Mouse (Mus musculus) small intestine, adult 2 months (tissue): Measurements from ENCODE around the gene Oxct2a. TPM values are rescaled to one million over a fixed set of nuclear protein-coding genes. Genes with fewer than 3 reads are reported as not detected.
"Not testable (repeated sequence)": the region's sequence is repeated elsewhere in the genome, so short reads cannot be mapped to it uniquely, and the experiment has no call there.

Experiments
- H3K27ac ChIP-seq: fragments of 200-500 bp; 2 replicates; pipeline ENCODE4 v1.5.1; 2012; ENCODE audit warnings: low read depth, low read length, control low read depth, inconsistent platforms; ENCODE audit not compliant: insufficient read depth
- H3K27me3 ChIP-seq: fragments of 200-500 bp; 2 replicates; pipeline ENCODE4 v1.6.1; 2012; ENCODE audit warnings: mild to moderate bottlenecking, moderate library complexity, low read length, inconsistent platforms; ENCODE audit not compliant: control insufficient read depth, insufficient read depth
- H3K36me3 ChIP-seq: fragments of 200-500 bp; 2 replicates; pipeline ENCODE4 v1.6.1; 2012; ENCODE audit warnings: mild to moderate bottlenecking, low read length, control low read depth, inconsistent platforms; ENCODE audit not compliant: control insufficient read depth, insufficient read depth
- H3K4me1 ChIP-seq: fragments of 200-500 bp; 2 replicates; pipeline ENCODE4 v1.6.1; 2012; ENCODE audit warnings: low read length, inconsistent platforms, mixed read lengths; ENCODE audit not compliant: control insufficient read depth, insufficient read depth, insufficient read length
- H3K4me3 ChIP-seq: fragments of 200-500 bp; 2 replicates; pipeline ENCODE4 v1.5.1; 2012; ENCODE audit warnings: low read depth, mild to moderate bottlenecking, control low read depth, inconsistent platforms, low read length, moderate library complexity
- CTCF ChIP-seq: fragments of 200-500 bp; IDR thresholded peaks from 2 replicates; pipeline ENCODE4 v1.5.1; 2012; ENCODE audit warnings: low read depth, mild to moderate bottlenecking, control low read depth, inconsistent platforms, low read length, moderate library complexity, mixed read lengths; ENCODE audit not compliant: insufficient replicate concordance, insufficient read length; ENCODE audit errors: extremely low read depth
- POLR2A ChIP-seq: fragments of 200-500 bp; IDR thresholded peaks from 2 replicates; pipeline ENCODE4 v1.6.1; 2012; ENCODE audit warnings: low read depth, mild to moderate bottlenecking, control low read depth, inconsistent platforms, low read length, moderate library complexity
- WGBS: fragments of 180-500 bp; shearing (Covaris S2); methylation state at CpG from one replicate; pipeline ENCODE4 v1.1.7; 2018; 5-methylcytosine and 5-hydroxymethylcytosine counted together
- polyA plus RNA-seq: library from polyadenylated mRNA; depleted of rRNA; stranded (reverse); fragments of >200 nt; gene quantifications from 2 replicates; pipeline ENCODE4 v1.2.3, GENCODE M21; 2012; rRNA removed

The Oxct2a gene
- polyA plus RNA-seq, 1 experiment = 3.4 TPM

- peaks cover 43% of the 10 kb centered on the region for H3K36me3 ChIP-seq
- WGBS = 44% methylated on average over 2 of the region's 2 CpGs
- H3K4me1 ChIP-seq = peaks cover 10% of the 10 kb centered on the region; the same call in 1 of the 2 replicates
- H3K27me3 ChIP-seq = no peaks in the 10 kb centered on the region
- H3K4me3 ChIP-seq = no peak overlapping the region
- TF ChIP-seq CTCF (no peak), POLR2A (no peak)
- no peak overlapping the region for H3K27ac ChIP-seq
Observed at GRCm38 (mm10) chr4:123286790-123287189, 36.6 kb downstream of the Oxct2a start.

- H3K27ac ChIP-seq = no peak overlapping the region
- H3K4me1 ChIP-seq = peaks cover 10% of the 10 kb centered on the region; the same call in 1 of the 2 replicates
- WGBS = 40% methylated on average over 6 of the region's 6 CpGs
- no peaks in the 10 kb centered on the region for H3K27me3 ChIP-seq
- TF ChIP-seq CTCF = no peak
- TF ChIP-seq POLR2A = no peak
- H3K4me3 ChIP-seq = peak overlapping the region; percentile 62
- peaks cover 27% of the 10 kb centered on the region for H3K36me3 ChIP-seq
Observed at GRCm38 (mm10) chr4:123284731-123285624, 38.5 kb downstream of the Oxct2a start.

- H3K36me3 ChIP-seq = peaks cover 14% of the 10 kb centered on the region
- peaks cover 10% of the 10 kb centered on the region; the same call in 1 of the 2 replicates for H3K4me1 ChIP-seq
- H3K27ac ChIP-seq, H3K27me3 ChIP-seq: not testable (repeated sequence)
- under 1% methylated on average over 15 of the region's 15 CpGs for WGBS
- peak overlapping the region; percentile 62 for H3K4me3 ChIP-seq
Observed at GRCm38 (mm10) chr4:123283675-123284064, 39.8 kb downstream of the Oxct2a start.

- H3K27ac ChIP-seq = not testable (repeated sequence)
Observed at GRCm38 (mm10) chr4:123282915-123283674, 40.3 kb downstream of the Oxct2a start.

GRCm38 (mm10) chr4:123282500-123282899, 40.9 kb downstream of the Oxct2a start:
- H3K27ac ChIP-seq = no peak overlapping the region
- no peaks in the 10 kb centered on the region for H3K27me3 ChIP-seq
- WGBS = 1% methylated on average over 25 of the region's 25 CpGs
- H3K4me1 ChIP-seq = peaks cover 10% of the 10 kb centered on the region; the same call in 1 of the 2 replicates
- H3K4me3 ChIP-seq = peak overlapping the region; percentile 62
- peak; percentile 76 for TF ChIP-seq CTCF
- TF ChIP-seq POLR2A = peak; percentile 80
- peaks cover 5% of the 10 kb centered on the region for H3K36me3 ChIP-seq

More at GRCm38 (mm10) chr4:123282915-123283674, 40.3 kb downstream of the Oxct2a start:
- H3K4me3 ChIP-seq = peak overlapping the region; percentile 62
- peaks cover 10% of the 10 kb centered on the region; the same call in 1 of the 2 replicates for H3K4me1 ChIP-seq
- H3K36me3 ChIP-seq, H3K27me3 ChIP-seq: not testable (repeated sequence)
- under 1% methylated on average over 43 of the region's 55 CpGs for WGBS

- no peak overlapping the region for H3K27ac ChIP-seq
- H3K4me3 ChIP-seq = no peak overlapping the region
- H3K36me3 ChIP-seq = no peaks in the 10 kb centered on the region
- no peaks in the 10 kb centered on the region for H3K27me3 ChIP-seq
- H3K4me1 ChIP-seq = peaks cover 6% of the 10 kb centered on the region; the same call in 1 of the 2 replicates
- TF ChIP-seq CTCF (no peak), POLR2A (no peak)
- WGBS = 46% methylated on average over 3 of the region's 3 CpGs
Observed at GRCm38 (mm10) chr4:123280117-123280516, 43.3 kb downstream of the Oxct2a start.

Other genes starting within 250 kb of the Oxct2a start
- gene Bmp8b, start 218.5 kb downstream of the Oxct2a start, polyA plus RNA-seq = 2.0 and 19.3 TPM in 2 replicates
- 0.08 and 1.4 TPM in 2 replicates for gene Oxct2b, start 207.4 kb downstream of the Oxct2a start, polyA plus RNA-seq
- gene Ppie, start 183.7 kb downstream of the Oxct2a start, polyA plus RNA-seq = 5.0 and 10.7 TPM in 2 replicates
- 0.20 and 0.53 TPM in 2 replicates for gene Hpcal4, start 140.4 kb downstream of the Oxct2a start, polyA plus RNA-seq
- gene Nt5c1a, start 122.1 kb downstream of the Oxct2a start, polyA plus RNA-seq = not detected in 2 replicates
- gene Heyl, start 90.1 kb downstream of the Oxct2a start, polyA plus RNA-seq = 1.3 TPM in 2 replicates
- gene Pabpc4, start 61.3 kb downstream of the Oxct2a start, polyA plus RNA-seq = 125 and 133 TPM in 2 replicates
- gene Bmp8a, start 19.6 kb upstream of the Oxct2a start, polyA plus RNA-seq = 23.9 and 72.2 TPM in 2 replicates